Mouse (Mus musculus) liver (tissue): ENCODE measurements around the gene Selplg.
"Not testable (repeated sequence)": the region's sequence is repeated elsewhere in the genome, so short reads cannot be mapped to it uniquely, and the experiment has no call there.

Experiments used
- DNase-seq: peaks from one replicate; pipeline ENCODE4 v3.0.0-alpha.2; 2020; ENCODE audit warnings: mixed read lengths

The Selplg gene

DNA sequence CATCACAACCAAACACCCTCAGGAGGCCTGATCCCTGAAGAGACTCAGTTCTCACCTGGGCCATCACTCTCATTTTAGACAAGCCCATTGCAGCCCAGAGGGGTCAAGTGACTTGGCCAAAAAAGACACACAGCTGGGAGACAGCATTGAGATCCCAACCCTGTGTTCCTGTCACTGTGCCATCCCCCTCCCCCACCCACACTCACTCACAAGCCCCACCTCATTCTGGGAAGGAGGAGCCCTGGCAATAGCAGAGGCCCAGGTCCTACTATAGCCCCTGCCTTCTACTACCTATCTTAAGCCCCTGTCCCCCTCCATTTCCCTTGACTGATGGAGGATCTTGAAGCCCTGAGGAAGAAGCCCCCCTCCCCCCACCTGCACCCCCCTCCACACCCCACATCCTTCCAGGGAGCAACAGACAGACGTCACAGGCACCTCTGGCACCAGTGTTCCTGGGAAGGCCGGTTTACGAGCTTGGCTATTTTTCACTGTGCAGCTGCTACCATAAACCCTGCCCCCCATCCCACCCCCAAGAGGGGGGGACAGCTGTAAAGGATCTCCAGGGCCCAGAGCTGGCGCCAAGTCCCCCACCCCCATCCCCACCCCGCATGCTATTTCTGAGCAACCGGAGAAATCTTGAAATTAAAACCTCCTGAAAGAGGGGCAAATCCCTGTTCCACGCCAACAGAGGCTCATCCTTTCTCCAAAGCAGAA, 43.2 kb downstream of the Selplg start:
- peak; percentile 45 for DNase-seq

DNA sequence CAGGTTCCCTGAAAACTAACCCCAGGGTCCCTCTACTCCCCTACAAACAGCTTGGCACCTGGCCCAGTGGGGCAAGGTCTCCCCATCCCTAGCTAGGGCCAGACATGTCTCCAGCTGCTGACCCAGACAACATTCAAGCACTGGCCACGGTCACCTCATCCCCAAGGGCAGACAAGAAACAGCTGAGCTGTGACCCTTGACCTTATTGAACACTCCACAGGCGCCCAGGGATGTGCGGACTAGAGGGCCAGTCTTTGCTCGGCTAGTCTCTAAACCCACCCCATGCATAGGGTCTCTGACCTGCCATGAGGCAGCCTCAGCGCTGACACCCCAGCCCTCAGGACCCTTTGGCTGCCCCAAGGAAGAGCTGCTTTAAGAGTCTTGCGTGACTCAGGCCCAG, 43.8 kb downstream of the Selplg start:
- DNase-seq, result no peak

DNA sequence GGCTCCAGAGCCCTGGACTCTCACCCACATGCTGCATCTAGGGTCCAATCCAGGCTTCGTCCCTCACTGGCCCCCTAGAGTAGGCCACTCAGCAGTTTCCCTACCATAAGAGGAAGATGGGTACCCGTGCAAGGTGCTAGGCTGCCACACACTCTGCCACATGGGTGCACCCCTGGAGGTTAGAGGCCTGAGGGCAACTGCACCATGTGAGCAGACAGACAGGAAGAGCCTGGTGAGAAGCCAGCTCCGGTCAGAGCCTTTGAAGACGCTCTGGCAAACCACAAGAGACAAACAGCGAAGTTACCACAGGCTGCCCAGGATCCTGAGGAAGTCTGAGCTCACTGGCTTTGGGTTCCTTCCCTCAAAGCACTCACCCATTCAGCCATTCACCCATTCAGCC, 45.5 kb downstream of the Selplg start:
- no peak for DNase-seq

DNA sequence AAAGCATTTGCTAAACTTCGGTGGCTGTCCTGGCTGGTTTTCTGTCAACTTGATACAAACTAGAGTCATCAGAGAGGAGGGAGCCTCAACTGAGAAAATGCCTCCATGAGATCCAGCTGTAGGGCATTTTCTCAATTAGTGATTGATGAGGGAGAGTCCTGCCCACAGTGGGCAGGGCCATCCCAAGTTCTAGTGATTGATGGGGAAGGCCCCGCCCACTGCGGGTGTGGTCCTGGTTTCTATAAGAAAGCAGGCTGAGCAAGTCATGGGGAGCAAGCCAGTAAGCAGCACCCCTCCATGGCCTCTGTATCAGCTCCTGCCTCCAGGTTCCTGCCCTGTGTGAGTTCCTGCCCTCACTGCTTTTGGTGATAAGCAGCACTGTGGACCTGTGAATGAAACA, 48.3 kb downstream of the Selplg start:
- peak; percentile 42 for DNase-seq

DNA sequence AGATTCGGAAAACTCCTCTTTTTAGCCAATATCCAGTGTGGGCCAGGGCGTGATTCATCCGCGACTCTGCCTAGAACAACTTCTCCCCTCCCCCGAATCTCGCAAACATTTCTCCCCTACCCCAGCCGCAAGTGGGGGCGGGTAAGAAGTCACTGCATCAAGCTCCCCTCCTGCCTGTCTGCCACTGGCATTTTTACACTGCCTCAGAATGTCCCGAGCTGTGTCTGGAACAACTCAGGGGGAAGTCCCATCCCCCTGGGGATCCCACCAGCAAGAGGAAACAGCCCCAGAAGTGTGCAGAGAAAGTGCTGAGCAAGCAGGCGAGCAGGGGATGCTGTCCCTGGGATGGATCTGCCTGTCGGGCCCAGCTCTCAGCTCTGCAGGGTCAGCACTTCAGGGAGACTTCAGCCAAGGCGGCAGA, 48.9 kb downstream of the Selplg start:
- DNase-seq, result peak; percentile 57

DNA sequence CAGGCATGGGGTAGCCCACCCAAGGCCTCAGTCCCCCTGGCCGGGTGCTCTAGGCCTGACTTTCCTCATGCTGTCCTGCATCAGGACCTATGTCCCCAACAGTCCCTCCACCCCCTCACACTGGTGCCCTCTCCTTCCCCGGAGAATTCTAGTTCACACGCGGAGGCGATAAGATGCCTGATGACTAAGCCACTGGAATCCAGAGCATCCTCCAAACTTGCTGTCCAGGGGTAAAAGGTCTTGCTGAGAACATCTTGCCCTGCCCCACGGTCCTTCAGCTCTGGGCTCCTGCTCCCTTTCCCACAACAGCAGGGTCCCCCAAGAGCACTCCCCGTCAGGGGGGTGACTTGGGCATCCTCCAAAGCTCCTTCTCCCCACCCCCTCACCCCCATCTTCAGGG, 49.8 kb downstream of the Selplg start:
- no peak for DNase-seq

DNA sequence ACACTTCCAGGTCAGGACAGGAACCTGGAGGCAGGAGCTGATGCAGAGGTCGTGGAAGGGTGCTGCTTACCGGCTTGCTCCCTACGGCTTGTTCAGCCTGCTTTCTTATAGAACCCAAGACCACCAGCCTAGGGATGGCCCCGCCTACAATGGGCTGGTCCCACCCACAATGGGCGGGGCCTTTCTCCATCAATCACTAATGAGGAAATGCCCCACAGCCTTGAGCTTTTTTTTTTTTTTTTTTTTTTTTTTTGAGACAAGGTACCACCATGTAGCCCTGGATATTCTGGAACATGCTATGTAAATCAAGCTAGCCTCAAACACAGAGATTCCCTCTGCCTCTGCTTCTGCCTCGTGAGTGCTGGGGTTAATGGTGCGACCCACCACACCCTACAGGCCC, 50.6 kb downstream of the Selplg start:
- no peak for DNase-seq

DNA sequence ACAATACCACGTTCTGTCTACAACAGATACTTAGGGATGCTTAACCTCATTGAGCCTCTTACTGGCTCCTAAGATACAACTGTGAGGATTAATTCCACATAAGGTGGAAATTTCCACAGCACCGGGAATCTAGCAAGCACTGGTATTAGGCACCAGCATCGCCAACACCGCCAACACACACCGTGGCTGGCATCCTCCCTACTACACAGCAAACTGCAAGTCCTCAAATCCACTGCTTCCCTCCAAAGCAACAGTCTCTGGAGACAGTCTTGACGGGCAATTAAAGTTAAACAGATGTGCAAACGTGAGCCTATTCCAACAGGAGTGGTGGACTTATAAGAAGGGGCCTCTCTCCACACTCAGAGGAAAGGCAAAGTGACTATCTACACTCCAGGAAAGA, 51.2 kb downstream of the Selplg start:
- DNase-seq, result no peak

DNA sequence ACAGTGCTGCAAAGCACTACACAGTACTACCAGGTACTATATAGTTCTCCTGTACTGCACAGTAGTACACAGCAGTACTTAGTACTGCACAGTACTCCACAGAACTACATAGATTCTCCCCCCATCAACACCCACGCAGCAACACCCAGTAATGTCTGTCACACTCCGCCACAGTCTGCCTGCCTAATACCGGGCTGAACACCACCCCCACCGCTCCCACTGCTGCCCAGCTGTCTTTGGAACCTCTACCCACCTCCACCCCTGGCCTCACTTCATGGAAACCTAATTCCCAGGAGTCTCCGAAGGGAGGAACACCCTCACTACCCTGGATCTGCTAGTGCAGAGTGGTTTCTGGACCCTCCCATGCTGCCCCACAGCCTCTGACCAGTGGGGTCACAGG, 51.7 kb downstream of the Selplg start:
- DNase-seq, result no peak

DNA sequence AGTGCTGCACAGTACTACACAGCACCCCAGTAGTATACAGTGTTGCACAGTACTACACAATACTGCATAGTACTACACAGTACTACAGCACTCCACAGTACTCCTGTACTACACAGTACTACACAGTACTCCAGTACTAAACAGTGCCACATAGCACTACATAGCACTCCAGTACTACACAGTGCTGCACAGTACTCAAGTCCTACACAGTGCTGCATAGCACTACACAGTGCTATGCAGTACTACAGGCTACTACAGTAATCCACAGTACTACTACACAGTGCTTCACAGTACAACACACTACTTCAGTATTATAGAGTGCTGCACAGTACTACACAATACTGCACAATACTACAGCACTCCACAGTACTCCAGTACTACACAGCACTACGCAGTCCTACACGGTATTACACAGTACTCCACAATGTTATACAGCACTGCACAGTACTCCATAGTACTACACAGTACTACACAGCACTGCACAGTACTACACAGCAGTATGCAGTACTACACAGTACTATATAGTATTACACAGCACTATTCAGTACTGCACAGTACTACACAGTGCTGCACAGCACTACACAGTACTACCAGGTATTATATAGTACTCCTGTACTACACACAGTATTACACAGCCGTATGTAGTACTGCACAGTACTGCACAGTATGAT, 52.2 kb downstream of the Selplg start:
- no peak for DNase-seq

DNA sequence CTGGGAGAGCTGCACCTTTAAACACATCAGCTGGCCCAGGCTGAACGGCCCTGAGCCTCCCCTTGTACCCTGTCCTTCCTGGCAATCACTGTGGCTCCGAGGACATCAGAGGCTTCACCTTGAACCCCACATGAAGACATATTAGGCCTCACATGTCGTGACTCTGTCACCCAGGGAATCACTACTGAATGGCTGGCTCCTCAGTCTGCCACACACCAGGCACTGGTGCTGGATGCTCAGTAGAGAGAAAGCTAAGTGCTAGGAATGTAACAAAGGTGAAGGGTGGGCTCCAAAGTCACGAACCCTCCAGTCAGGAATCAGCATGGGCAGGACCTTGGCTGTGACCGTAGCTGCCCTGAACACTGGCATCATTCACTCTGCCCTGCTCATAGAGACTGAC, 52.9 kb downstream of the Selplg start:
- DNase-seq, result no peak

DNA sequence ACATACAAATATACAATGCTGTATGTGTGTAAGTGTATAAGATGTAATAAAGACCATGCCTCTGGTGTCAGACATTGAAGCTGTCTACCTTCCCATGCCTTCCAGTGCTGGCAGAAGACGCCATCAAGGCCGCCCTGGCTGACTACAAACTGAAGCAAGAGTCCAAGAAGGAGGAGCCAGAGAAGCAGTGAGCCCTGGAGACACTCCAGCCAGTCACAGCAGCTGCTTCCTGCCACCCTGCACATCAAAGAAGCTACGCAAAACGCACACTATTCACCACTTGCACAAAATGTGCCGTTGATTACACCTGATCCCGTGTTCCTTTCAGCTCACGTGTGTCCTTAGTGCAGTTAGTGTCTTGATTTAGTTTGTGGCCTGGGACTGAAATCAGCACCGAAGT, 54.7 kb downstream of the Selplg start:
- DNase-seq, result not testable (repeated sequence)

DNA sequence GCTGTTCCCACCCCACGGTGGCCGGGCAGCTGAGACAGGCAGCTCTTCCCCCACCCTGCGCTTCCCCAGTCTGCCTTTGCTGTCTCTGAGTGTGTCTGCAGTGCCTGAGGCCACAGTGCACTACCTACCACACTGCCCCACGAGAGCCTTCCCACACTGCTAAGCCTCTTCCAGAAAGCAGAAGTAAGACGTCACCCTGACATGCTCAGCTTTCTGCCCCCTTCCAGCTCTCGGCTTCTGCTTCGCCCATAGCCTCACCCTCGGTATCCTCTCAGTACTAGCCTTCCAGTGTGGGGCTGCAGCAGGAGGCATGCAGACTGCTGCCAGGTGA, 55.6 kb downstream of the Selplg start:
- DNase-seq, result peak; percentile 25

DNA sequence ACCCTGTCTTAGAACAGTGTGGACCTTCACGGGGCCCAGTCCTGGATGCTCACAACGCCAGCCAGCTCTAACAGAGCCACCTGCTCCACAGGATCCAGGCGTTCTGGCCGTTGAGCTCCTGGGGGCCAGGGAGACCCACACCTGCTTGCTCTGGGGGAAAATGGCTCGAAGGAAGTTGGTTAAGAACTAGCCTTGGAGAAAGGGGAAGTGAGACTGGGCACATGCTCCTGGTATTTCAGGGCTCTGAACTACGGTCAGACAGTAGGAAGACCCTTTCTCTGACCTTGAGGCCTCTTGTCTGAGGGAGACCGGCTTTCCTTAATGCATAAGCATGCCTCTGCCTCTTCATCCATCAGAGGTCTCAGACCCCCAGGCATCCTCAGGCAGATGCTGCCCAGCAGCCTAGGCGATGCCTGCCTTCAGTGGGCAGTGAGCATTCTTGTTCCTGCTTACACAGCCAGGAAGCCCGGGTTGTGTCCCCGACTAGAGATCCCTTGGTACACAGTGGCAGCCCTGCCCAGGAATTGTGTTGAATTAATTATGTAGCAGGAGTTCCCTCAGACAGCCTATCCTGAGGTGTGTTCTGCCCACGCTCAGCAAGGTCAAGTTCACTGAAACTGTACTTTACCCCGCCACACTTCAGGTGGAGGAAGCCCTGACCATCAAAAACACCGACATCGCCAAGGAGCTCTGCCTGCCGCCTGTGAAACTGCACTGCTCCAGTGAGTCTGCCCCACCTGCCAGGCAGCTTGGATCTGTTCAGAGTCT, 56.1 kb downstream of the Selplg start:
- DNase-seq, result no peak

DNA sequence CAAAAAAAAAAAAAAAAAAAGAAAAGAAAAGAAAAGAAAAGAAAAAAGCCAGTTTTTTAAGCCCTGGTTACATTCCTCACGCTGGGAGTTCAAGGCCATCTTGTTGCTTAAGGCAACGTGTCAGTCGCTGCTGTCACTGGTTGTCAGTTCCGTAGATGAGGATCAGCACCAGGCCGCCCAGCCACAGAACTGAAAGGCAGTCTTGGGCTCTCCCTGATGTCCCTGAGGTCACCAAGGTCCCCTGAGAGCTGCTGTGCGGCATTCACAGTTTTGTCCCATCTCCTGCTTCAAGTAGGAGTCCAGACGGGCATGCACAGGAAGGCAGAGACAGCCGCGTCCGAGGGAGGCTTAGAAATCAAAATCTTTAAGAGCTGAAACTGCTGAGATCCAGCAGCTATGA, 56.9 kb downstream of the Selplg start:
- no peak for DNase-seq

DNA sequence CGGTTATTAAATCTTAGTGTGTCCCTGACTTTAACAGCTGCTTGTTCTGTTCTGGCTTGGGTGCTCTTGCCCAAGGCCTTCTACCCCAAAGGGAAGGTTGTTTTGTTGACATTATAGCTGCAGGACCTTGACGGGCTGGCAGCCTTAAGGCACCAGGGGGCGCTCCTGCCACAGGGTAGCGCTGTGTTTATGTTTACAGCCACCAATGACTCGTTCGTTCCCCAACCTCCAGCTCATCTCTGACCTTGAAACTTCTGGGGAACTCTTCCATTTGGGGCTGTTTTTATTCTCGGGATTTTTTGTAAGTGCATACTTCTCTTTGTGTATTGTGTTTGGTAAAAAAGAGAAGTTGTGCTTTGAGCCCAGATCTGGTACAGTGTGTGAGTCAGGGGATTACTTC, 58.8 kb downstream of the Selplg start:
- DNase-seq, result peak; percentile 93

DNA sequence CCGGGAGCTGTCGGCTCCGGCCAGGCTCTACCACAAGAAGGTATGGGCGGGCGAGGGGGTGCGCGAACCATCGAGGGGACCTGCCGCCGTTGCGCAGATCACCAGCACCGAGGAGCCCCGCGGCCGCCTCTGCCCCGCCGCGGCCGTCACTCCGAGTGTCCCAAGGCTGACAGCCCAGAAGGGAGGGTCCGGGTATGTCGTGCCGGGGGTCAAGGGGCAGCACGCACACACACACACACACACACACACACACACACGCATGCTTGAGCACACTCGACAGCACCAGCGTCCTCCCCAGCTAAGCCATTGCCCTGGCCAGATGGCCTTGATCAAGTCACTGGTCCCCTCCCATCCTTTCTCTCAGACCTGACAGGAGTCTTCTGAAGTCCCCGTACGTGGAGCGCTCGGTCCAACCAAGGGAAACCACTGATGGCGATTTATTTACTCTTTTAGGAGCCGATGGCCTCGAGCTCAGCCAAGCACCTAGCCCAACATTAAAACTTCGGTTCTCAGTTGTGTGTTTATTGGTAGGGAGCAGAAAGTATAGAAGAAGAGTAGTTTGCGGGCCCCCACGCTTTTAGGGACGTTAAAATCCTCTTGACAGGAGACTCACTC, 59.4 kb downstream of the Selplg start:
- DNase-seq, result peak; percentile 41

DNA sequence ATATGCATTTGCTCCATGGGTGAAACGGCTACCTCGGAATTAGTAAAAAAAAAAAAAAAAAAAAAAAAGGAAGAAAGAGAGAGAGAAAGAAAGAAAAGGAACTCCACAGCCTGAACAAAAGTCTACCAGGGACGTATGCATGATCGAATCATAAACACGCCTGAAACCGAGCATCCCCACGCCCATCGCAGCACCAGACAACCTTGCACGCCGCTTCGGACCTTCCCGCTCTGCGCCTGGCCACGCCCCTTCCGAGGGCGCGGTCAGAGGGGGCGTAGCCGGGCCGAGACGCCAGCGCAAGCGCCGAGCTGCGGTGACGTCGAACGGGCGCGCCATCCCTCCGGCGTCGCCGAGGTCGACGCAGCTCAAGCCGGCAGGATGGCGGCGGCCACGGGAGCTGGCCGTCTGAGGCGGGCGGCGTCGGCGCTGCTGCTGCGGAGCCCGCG, 60.0 kb downstream of the Selplg start, which contains the start of the genes Sart3 and Iscu:
TSS of gene Sart3 (minus strand) at position 61 of the 446 bp plus-strand sequence.
TSS of gene Iscu (plus strand) at position 299 of the 446 bp plus-strand sequence.
- DNase-seq, result peak; percentile 96

DNA sequence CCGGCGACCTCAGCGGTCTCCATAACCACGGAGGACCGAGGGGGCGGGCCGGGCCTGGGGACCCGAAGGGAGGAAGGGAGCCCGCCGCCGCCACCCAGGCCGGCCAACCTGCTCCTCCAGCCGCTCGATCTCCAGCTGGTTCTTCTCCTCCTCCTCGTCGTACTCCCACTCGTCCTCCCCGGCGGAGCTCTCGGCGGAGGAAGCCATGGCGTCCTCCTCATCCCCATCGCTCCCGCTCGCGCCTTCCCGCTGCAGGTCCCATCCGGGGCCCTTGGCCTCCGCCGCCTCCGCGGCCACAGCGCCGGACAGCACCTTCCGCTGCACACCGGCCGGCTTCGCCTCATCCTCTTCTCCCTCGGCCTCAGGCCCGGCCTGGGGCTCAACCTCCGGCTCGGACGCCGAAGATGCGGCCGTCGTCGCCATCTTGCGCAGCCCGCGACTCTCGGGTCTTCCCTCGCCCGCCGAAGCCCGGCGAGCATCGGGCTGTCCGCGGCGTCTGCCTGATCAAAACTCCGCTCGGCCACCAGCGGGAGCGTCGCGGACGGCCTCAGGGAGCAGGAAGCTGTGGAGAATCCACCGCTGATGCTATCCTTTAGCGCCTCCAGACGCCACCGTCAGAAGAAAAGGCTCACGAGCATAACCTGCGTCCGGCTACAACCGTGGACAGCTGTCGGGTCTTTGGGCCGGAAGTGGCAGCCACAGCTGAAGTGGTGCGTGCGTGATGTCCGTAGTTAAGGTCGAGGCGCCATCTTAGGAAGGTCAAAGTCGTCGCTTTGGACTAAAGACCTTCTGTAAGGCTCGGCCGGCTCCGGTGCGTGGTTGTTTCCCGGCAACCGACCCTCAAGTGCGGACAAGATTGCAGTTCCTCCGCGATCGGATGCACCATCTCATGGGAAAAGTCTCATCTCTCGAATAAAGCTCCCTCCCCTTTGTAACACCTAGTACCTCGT, 61.0 kb downstream of the Selplg start:
- DNase-seq, result peak; percentile 89

DNA sequence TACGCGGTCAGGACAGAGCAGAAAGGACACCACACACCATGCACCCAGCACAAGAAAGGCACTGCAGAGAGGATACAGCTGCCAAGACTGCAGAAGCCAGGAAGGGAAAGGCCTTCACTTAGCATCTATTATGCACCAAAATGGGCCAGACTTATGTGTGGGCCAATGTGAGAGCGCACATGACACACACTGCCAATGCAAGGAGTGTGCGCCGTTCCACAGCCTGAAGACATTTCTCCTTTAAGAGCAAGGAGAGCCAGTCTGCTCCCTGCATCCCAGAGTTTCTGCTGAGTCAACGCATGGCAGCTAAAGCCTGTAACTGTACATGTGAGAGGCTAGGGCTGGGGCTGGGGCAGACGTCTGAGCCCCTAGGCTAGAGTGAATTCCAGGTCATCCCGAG, 63.6 kb downstream of the Selplg start:
- DNase-seq, result no peak
